Mouse (Mus musculus): ENCODE measurements at regions not wholly inside any gene's neighbourhood (a gene's known extent, or its start where the extent isn't known, plus 50 kb on each side); places are given as distances from the start of the nearest gene placed in this dataset.

DNA sequence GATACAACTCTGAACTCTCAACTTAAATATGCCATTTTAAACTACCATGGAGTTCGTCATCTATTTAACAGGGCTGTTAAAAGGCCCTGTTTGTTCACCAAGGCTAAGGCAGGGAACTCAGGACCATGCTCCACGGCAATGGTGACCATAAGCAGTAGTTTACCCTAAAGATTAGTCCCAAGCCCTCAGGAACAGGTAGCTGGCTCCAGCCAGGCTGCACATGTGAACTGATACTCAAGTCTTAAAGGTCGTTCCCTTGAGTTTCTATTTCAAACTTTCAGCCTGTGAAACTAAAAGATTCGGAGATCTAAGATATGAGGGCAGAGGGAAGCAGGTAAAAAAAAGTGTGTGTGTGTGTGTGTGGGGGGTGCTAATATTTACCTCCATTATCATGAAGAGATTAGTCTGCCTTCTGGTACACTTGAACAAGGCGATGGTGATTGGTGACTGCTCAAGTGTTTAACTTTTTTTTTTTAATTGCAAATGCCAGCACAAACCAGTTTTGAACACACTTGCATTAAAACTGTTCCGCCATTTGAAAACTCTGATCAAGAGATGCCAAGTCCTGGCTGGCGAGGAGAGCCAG lies 215.5 kb upstream of the Foxq1 start:
- Histone ChIP-seq H3K27me3 (ENCODE audit: control insufficient read depth, insufficient read depth, low read length) (no peaks in the 10 kb centered on the region), H3K4me3 (ENCODE audit: low read depth, low read length) (no peak overlapping the region), H3K36me3 (ENCODE audit: control insufficient read depth, insufficient read depth, low read length) (no peaks in the 10 kb centered on the region), H3K4me1 (ENCODE audit: control insufficient read depth, insufficient read depth, insufficient read length, low read length) (no peaks in the 10 kb centered on the region), H3K27ac (ENCODE audit: insufficient read depth, low read depth, low read length) (no peak overlapping the region)
- TF ChIP-seq CTCF (IDR thresholded peaks at IDR 0.05; ENCODE audit: extremely low read depth, insufficient read length, insufficient replicate concordance, low read depth, low read length) (no peak), POLR2A (IDR thresholded peaks at IDR 0.05; ENCODE audit: low read depth, low read length) (no peak)
- 42% methylated on average over 7 of the region's 7 CpGs for WGBS

DNA sequence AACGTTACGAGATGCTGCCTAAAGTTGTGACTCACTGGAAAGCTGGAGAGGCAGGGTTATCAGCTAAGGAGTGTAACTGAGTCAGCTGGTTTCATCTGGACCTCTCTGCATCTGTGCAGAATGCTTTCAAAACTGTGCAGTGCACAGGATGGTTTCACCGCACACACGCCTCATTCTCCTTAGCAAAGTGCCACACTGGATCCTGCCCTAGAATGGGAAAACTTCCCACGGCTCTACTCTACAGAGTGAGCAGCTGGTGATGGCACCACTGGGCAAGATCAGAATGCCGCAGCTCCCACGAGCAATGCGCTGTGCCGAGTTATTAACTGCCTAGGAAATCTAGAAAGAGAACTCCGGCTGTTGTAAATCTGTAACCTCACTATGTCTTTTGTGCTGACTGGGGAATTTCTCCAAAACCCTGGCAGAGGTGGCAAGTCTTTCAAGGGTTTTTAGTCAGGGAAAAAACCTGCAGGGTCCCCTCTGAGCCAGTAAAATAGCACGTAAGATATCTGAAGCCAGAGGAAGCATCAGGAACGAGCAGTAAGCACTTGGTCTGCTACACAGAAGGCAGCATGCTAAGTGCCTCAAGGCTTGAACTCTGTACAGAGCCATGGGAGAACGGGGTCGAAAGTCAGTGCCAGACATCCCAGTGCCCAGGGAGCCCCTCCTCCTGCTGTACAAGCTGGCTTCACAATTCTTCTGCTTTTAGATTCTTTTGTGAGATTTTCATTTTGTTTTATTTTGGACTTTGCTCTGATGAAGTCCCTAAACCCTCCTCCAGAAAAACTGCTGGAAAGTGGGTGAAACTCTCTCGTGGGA lies 214.4 kb upstream of the Foxq1 start:
- Histone ChIP-seq H3K27ac (ENCODE audit: insufficient read depth, low read depth, low read length) (no peak overlapping the region), H3K27me3 (ENCODE audit: control insufficient read depth, insufficient read depth, low read length) (no peaks in the 10 kb centered on the region), H3K36me3 (ENCODE audit: control insufficient read depth, insufficient read depth, low read length) (no peaks in the 10 kb centered on the region), H3K4me1 (ENCODE audit: control insufficient read depth, insufficient read depth, insufficient read length, low read length) (no peaks in the 10 kb centered on the region), H3K4me3 (ENCODE audit: low read depth, low read length) (no peak overlapping the region)
- TF ChIP-seq POLR2A (IDR thresholded peaks at IDR 0.05; ENCODE audit: low read depth, low read length) (no peak), CTCF (IDR thresholded peaks at IDR 0.05; ENCODE audit: extremely low read depth, insufficient read length, insufficient replicate concordance, low read depth, low read length) (no peak)
- 79% methylated on average over 15 of the region's 15 CpGs for WGBS

DNA sequence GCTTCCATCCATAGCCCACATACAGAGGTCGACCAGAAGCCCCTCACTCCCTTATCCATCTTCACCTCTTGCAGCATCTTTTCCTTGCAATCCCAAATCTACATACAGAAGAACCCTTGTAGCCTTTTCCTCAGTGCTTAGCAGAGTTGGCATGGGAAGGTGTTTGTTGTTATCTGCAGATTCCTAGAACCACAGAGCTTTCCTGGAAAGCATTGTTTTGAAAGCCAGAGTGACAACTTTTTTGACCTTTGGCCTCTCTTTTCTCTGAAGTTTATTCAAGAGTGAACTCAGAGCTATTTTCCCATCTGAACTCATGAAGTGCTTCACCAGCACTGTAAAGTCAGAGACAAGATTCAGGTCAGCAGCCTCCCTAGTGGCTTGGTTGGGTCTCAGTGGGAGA lies 209.7 kb upstream of the Foxq1 start:
- H3K27me3 ChIP-seq (ENCODE audit: control insufficient read depth, insufficient read depth, low read length), result no peaks in the 10 kb centered on the region
- no peak overlapping the region for H3K27ac ChIP-seq (ENCODE audit: insufficient read depth, low read depth, low read length)
- TF ChIP-seq POLR2A (IDR thresholded peaks at IDR 0.05; ENCODE audit: low read depth, low read length), result no peak
- no peak for TF ChIP-seq CTCF (IDR thresholded peaks at IDR 0.05; ENCODE audit: extremely low read depth, insufficient read length, insufficient replicate concordance, low read depth, low read length)
- no peak overlapping the region for H3K4me3 ChIP-seq (ENCODE audit: low read depth, low read length)
- H3K4me1 ChIP-seq (ENCODE audit: control insufficient read depth, insufficient read depth, insufficient read length, low read length), result no peaks in the 10 kb centered on the region
- H3K36me3 ChIP-seq (ENCODE audit: control insufficient read depth, insufficient read depth, low read length), result no peaks in the 10 kb centered on the region
- 57% methylated on average over 1 of the region's 1 CpGs for WGBS

DNA sequence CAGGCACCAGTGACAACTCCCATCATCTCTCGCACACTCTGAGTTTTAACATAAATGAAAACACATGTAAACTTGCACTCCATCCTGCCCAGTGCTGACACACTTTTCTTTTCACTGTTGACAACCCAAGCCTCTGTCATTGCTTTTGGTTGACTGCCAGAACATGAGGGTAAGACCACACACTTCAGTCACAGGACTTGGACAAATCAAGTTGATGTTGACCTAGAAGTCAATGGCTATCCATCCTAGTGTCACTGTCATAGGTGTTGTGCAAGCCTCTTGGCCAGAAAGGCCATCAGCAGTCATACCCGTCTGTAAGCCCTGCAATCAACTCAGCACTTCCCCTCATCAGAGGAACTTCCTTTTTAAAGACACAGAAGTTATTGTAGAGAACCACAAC lies 208.9 kb upstream of the Foxq1 start:
- H3K4me1 ChIP-seq (ENCODE audit: control insufficient read depth, insufficient read depth, insufficient read length, low read length), result no peaks in the 10 kb centered on the region
- H3K36me3 ChIP-seq (ENCODE audit: control insufficient read depth, insufficient read depth, low read length), result no peaks in the 10 kb centered on the region
- H3K27me3 ChIP-seq (ENCODE audit: control insufficient read depth, insufficient read depth, low read length), result no peaks in the 10 kb centered on the region
- H3K27ac ChIP-seq (ENCODE audit: insufficient read depth, low read depth, low read length), result no peak overlapping the region
- 68% methylated on average over 2 of the region's 2 CpGs for WGBS
- no peak for TF ChIP-seq POLR2A (IDR thresholded peaks at IDR 0.05; ENCODE audit: low read depth, low read length)
- TF ChIP-seq CTCF (IDR thresholded peaks at IDR 0.05; ENCODE audit: extremely low read depth, insufficient read length, insufficient replicate concordance, low read depth, low read length), result no peak
- H3K4me3 ChIP-seq (ENCODE audit: low read depth, low read length), result no peak overlapping the region

DNA sequence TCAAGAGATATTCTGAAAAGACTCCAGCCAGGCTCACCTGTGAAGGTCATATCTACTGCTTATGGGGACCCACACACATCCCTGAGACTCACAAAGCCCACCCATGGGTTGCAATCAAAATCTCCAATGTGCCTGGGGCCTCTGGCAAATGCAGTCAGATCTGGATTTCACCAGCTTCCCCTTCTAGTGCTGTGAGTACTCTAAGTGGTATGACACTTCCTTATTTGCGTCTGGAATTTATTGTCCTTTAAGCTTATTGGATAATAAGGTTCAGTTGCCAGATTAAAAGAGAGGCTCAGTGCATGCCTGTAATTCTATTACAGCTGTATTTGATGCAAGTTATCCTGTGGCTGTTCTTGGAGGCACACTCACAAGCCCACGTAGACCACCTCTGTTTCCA lies 206.3 kb upstream of the Foxq1 start:
- TF ChIP-seq POLR2A (IDR thresholded peaks at IDR 0.05; ENCODE audit: low read depth, low read length) (no peak), CTCF (IDR thresholded peaks at IDR 0.05; ENCODE audit: extremely low read depth, insufficient read length, insufficient replicate concordance, low read depth, low read length) (no peak)
- Histone ChIP-seq H3K4me3 (ENCODE audit: low read depth, low read length) (no peak overlapping the region), H3K36me3 (ENCODE audit: control insufficient read depth, insufficient read depth, low read length) (no peaks in the 10 kb centered on the region), H3K4me1 (ENCODE audit: control insufficient read depth, insufficient read depth, insufficient read length, low read length) (no peaks in the 10 kb centered on the region), H3K27ac (ENCODE audit: insufficient read depth, low read depth, low read length) (no peak overlapping the region), H3K27me3 (ENCODE audit: control insufficient read depth, insufficient read depth, low read length) (no peaks in the 10 kb centered on the region)
- WGBS, result 23% methylated on average over 2 of the region's 2 CpGs

DNA sequence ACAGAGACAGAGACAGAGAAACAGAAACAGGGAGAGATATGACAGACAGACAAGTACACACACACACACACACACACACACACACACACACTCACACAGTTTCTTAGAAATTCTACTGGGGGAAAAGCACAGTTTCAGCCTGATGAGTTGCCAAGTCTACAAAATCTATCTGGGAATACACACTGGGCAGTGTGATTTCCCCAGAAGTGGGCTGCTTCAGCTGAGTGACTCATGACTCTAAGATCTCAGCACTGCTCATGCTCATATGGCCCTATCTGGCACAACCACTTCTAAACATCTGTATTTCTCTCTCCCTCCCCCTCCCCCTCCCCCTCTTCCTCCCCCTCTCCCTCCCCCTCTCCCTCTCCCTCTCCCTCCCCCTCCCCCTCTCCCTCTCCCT lies 204.5 kb upstream of the Foxq1 start:
- H3K4me3 ChIP-seq (ENCODE audit: low read depth, low read length), result no peak overlapping the region
- TF ChIP-seq POLR2A (IDR thresholded peaks at IDR 0.05; ENCODE audit: low read depth, low read length) (no peak), CTCF (IDR thresholded peaks at IDR 0.05; ENCODE audit: extremely low read depth, insufficient read length, insufficient replicate concordance, low read depth, low read length) (no peak)
- no peak overlapping the region for H3K27ac ChIP-seq (ENCODE audit: insufficient read depth, low read depth, low read length)
- no peaks in the 10 kb centered on the region for H3K36me3 ChIP-seq (ENCODE audit: control insufficient read depth, insufficient read depth, low read length)
- H3K4me1 ChIP-seq (ENCODE audit: control insufficient read depth, insufficient read depth, insufficient read length, low read length), result no peaks in the 10 kb centered on the region
- no peaks in the 10 kb centered on the region for H3K27me3 ChIP-seq (ENCODE audit: control insufficient read depth, insufficient read depth, low read length)

DNA sequence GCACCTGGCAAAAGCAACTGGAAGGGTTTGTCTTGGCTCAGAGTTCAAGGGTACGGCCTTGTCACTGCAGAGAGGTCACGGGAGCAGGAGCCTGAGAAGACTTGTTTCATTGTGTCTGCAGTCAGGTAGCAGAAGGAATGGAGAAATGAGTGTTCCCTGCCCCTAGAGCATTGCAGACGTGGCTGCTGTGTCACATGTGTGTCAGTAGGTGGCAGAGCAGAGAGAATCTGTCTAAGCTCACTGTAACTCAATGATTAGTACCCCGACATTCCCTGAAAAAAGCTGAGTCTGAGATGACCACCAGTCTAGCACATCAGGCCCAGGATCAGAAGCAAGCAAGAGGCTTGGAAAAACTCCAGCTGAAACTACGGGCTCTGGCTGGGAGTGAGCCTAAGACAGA lies 203.1 kb upstream of the Foxq1 start:
- 84% methylated on average over 5 of the region's 5 CpGs for WGBS
- no peaks in the 10 kb centered on the region for H3K36me3 ChIP-seq (ENCODE audit: control insufficient read depth, insufficient read depth, low read length)

More for the DNA sequence above, 203.1 kb upstream of the Foxq1 start:
- TF ChIP-seq POLR2A (IDR thresholded peaks at IDR 0.05; ENCODE audit: low read depth, low read length), result no peak
- no peak for TF ChIP-seq CTCF (IDR thresholded peaks at IDR 0.05; ENCODE audit: extremely low read depth, insufficient read length, insufficient replicate concordance, low read depth, low read length)
- Histone ChIP-seq H3K27ac (ENCODE audit: insufficient read depth, low read depth, low read length) (no peak overlapping the region), H3K4me3 (ENCODE audit: low read depth, low read length) (no peak overlapping the region), H3K4me1 (ENCODE audit: control insufficient read depth, insufficient read depth, insufficient read length, low read length) (no peaks in the 10 kb centered on the region), H3K27me3 (ENCODE audit: control insufficient read depth, insufficient read depth, low read length) (no peaks in the 10 kb centered on the region)

Data from small intestine, adult 2 months (tissue).